Mouse (Mus musculus) stomach, postnatal 0 days (tissue): ENCODE measurements at regions not wholly inside any gene's neighbourhood (a gene's known extent, or its start where the extent isn't known, plus 50 kb on each side); places are given as distances from the start of the nearest gene placed in this dataset.

Experiments
- ATAC-seq: fragments of 200-750 bp; cut with Nextera tagmentation; 2 replicates; pipeline ENCODE4 v1.8.0; 2017; ENCODE audit not compliant: low FRiP score, low TSS enrichment
- DNase-seq: peaks from one replicate; pipeline ENCODE4 v3.0.0-alpha.2; 2016; ENCODE audit warnings: low spot score
- H3K27ac ChIP-seq: fragments of 300-500 bp; sonication (generic); replicated peaks from 2 replicates; pipeline ENCODE4 v1.5.1; 2014; ENCODE audit warnings: mild to moderate bottlenecking, control low read depth
- H3K27me3 ChIP-seq: fragments of 300-500 bp; sonication (generic); 2 replicates; pipeline ENCODE4 v1.6.1; 2014; ENCODE audit warnings: low read length; ENCODE audit not compliant: control insufficient read depth, insufficient read depth
- H3K36me3 ChIP-seq: fragments of 300-500 bp; sonication (generic); 2 replicates; pipeline ENCODE4 v1.6.1; 2014; ENCODE audit warnings: low read length, mixed read lengths; ENCODE audit not compliant: control insufficient read depth, insufficient read depth
- H3K4me1 ChIP-seq: fragments of 300-500 bp; sonication (generic); replicated peaks from 2 replicates; pipeline ENCODE4 v1.6.1; 2014; ENCODE audit warnings: antibody characterized with exemption; ENCODE audit not compliant: control insufficient read depth, insufficient read depth
- H3K4me2 ChIP-seq: fragments of 300-500 bp; sonication (generic); replicated peaks from 2 replicates; pipeline ENCODE4 v1.6.1; 2014; ENCODE audit warnings: low read depth, mild to moderate bottlenecking, control low read depth, moderate library complexity
- H3K4me3 ChIP-seq: fragments of 300-500 bp; sonication (generic); 2 replicates; pipeline ENCODE4 v1.5.1; 2014; ENCODE audit warnings: low read depth, low read length, control low read depth
- H3K9ac ChIP-seq: fragments of 300-500 bp; sonication (generic); 2 replicates; pipeline ENCODE4 v1.6.1; 2014; ENCODE audit warnings: mild to moderate bottlenecking, low read length, control low read depth, mixed read lengths
- H3K9me3 ChIP-seq: fragments of 300-500 bp; sonication (generic); 2 replicates; pipeline ENCODE4 v1.6.1; 2016; ENCODE audit warnings: low read length; ENCODE audit not compliant: control insufficient read depth
- CTCF ChIP-seq: IDR thresholded peaks from 2 replicates; pipeline ENCODE4 v1.5.1; 2016; ENCODE audit warnings: antibody characterized with exemption, low read depth, mild to moderate bottlenecking, moderate library complexity
- EP300 ChIP-seq: optimal IDR thresholded peaks from 2 replicates; pipeline ENCODE3; 2016; ENCODE audit warnings: antibody characterized with exemption
- WGBS: fragments of 180-500 bp; shearing (Covaris S2); extraction: QIAGEN DNeasy Blood & Tissue Kit; methylation state at CpG from one replicate; pipeline ENCODE4 v1.1.7; 2014; 5-methylcytosine and 5-hydroxymethylcytosine counted together

DNA sequence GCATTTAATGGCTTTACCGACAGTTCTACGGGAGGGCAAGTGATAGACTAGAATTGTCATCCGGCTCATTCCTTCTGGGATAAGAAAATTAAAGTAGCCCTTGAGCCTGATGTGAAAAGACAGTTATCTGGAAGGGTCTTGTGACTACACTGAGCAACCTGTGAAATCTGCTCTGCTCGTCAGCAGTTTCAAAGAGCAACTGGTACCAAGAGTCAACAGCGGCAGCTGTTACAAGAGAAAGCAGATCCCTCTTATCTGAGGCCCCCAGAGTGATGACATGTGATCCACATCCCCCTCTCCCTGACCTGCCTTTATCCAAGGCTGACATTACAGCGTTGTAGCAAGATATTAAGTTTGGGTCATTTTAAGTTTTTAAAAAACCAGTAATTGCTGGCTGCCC is 52.6 kb upstream of the Unc13c start:
- WGBS = 17% methylated on average over 6 of the region's 6 CpGs
- Histone ChIP-seq H3K4me1 (no peaks in the 10 kb centered on the region), H3K4me3 (no peak overlapping the region), H3K36me3 (no peaks in the 10 kb centered on the region), H3K9me3 (no peaks in the 10 kb centered on the region), H3K27me3 (no peaks in the 10 kb centered on the region), H3K4me2 (no peak overlapping the region), H3K27ac (no peak overlapping the region), H3K9ac (no peak overlapping the region)
- no peak for ATAC-seq
- DNase-seq = no peak
- TF ChIP-seq CTCF (no peak), EP300 (no peak)

DNA sequence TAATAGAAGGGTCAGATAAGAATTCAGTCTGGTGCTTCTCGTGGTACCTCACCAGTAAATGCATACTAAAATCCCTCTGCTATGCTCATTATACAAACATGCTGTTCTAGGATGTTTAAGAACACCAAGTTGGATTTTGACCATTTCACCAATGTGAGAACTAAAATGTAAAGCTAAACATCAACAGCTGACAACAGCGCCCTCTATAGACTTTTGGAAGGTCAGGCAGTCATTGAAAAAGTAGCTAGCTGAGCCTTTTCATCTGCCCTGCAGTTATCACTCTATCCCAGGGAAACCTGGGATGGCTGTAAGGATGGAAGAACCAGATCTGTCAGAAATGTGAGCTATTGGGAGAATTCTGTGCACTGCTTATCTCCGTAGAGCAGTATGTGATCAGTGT is 55.2 kb upstream of the Unc13c start:
- no peak overlapping the region for H3K4me3 ChIP-seq
- no peak overlapping the region for H3K27ac ChIP-seq
- no peaks in the 10 kb centered on the region for H3K9me3 ChIP-seq
- no peak for DNase-seq
- H3K27me3 ChIP-seq = no peaks in the 10 kb centered on the region
- H3K36me3 ChIP-seq = no peaks in the 10 kb centered on the region
- peak; percentile 52 for TF ChIP-seq CTCF
- no peak for TF ChIP-seq EP300
- no peak overlapping the region for H3K4me2 ChIP-seq
- H3K9ac ChIP-seq = no peak overlapping the region
- 49% methylated on average over 3 of the region's 3 CpGs for WGBS
- H3K4me1 ChIP-seq = no peaks in the 10 kb centered on the region
- ATAC-seq = no peak

DNA sequence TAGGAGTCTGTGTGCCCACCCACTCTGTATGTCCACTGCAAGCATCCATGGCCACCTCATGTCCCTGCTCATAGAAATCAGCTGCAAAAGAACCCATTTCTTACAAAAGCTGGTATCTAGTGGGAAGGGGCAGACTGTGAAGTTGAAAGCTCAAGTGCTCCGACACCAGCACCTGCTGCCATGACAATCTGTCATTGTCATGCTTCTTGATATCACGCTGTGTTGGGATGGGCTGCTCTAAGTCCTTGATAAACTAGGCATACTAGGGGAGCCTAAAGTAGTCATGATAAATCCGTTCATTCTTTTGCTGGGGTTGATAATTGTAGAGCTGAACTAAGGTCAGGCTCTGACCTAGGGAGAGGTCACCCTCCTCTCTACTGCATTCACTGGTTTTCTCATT is 57.4 kb upstream of the Unc13c start:
- no peaks in the 10 kb centered on the region for H3K9me3 ChIP-seq
- ATAC-seq = no peak
- H3K27ac ChIP-seq = no peak overlapping the region
- H3K4me2 ChIP-seq = no peak overlapping the region
- no peak overlapping the region for H3K9ac ChIP-seq
- H3K27me3 ChIP-seq = no peaks in the 10 kb centered on the region
- no peaks in the 10 kb centered on the region for H3K4me1 ChIP-seq
- H3K36me3 ChIP-seq = no peaks in the 10 kb centered on the region
- TF ChIP-seq EP300 = no peak
- no peak for TF ChIP-seq CTCF
- H3K4me3 ChIP-seq = no peak overlapping the region
- DNase-seq = no peak
- WGBS = 43% methylated on average over 3 of the region's 3 CpGs

DNA sequence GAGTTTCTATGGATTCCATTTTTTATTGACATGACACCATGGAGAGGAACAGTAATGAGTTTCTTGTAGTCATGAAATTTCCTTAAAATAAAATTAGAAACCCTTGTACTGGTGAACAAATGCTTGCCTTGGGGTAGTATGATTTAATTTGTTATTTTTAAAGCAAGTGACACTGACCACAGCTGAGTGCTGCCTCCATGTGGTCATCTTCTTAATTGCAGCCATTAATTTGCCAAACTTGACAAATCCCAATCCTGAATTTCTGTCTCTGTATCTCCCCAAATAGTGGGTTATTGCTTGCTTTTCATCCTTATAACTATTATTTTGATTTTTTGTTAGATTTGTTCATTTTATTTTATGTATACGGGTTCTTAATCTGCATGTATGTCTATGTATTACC is 59.7 kb upstream of the Unc13c start:
- H3K9me3 ChIP-seq = no peaks in the 10 kb centered on the region
- no peaks in the 10 kb centered on the region for H3K4me1 ChIP-seq
- DNase-seq (no peak), ATAC-seq (no peak)
- H3K4me2 ChIP-seq = no peak overlapping the region
- H3K4me3 ChIP-seq = no peak overlapping the region
- no peak overlapping the region for H3K9ac ChIP-seq
- 47% methylated on average over 1 of the region's 1 CpGs for WGBS
- no peaks in the 10 kb centered on the region for H3K27me3 ChIP-seq
- TF ChIP-seq CTCF = peak; percentile 64
- TF ChIP-seq EP300 = no peak
- no peak overlapping the region for H3K27ac ChIP-seq
- H3K36me3 ChIP-seq = no peaks in the 10 kb centered on the region

DNA sequence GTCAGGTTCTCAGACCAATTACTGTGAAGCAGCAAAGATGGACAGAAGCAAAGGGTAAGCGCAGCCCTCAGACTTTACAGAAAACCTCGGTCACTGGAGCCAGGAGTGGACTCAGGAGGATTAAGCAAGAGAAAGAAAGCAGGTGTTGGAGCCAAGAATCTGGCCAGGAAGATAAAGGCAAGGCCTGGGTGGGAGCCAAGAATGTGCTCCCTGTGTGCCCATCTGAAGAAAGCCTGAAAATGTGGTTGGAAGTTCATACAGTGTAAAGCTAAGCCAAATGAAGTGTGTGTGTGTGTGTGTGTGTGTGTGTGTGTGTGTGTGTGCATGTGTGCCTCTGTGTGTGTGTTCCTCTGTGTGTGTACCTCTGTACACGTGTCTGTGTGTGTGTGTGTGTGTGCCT is 64.2 kb upstream of the Wdr72 start:
- H3K4me3 ChIP-seq = no peak overlapping the region
- 42% methylated on average over 3 of the region's 3 CpGs for WGBS
- DNase-seq = peak; percentile 51
- H3K9me3 ChIP-seq = no peaks in the 10 kb centered on the region
- no peaks in the 10 kb centered on the region for H3K27me3 ChIP-seq
- H3K36me3 ChIP-seq = no peaks in the 10 kb centered on the region
- TF ChIP-seq CTCF = no peak
- no peak for TF ChIP-seq EP300
- peak; percentile 45; the same call in 1 of the 2 replicates for ATAC-seq
- H3K4me2 ChIP-seq = no peak overlapping the region
- H3K9ac ChIP-seq = no peak overlapping the region
- no peak overlapping the region for H3K27ac ChIP-seq
- H3K4me1 ChIP-seq = no peaks in the 10 kb centered on the region

DNA sequence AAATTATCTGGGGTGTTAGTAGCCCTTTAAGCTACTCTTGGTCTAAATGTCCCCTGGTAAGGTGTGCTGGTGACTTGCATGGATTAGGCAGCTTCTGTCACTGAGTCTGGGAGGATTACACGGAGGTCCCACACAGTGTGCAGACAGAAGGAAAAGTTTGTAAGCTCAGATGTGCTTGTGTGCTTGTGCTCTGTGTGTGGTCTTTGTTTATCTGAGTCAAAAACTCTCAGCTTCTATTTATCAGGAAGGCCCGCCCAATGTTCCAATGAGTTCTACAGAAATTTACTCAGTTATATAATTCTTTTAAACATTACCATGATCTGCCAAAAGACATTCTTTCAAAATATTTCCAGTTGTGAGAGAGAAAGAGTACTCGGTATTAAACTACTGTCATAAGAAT is 60.4 kb upstream of the Wdr72 start:
- 36% methylated on average over 3 of the region's 3 CpGs for WGBS
- DNase-seq (no peak), ATAC-seq (no peak; the same call in 1 of the 2 replicates)
- no peaks in the 10 kb centered on the region for H3K9me3 ChIP-seq
- no peaks in the 10 kb centered on the region for H3K4me1 ChIP-seq
- H3K4me3 ChIP-seq = no peak overlapping the region
- TF ChIP-seq CTCF = no peak
- TF ChIP-seq EP300 = no peak
- H3K36me3 ChIP-seq = no peaks in the 10 kb centered on the region
- H3K4me2 ChIP-seq = no peak overlapping the region
- H3K9ac ChIP-seq = no peak overlapping the region
- no peak overlapping the region for H3K27ac ChIP-seq
- H3K27me3 ChIP-seq = no peaks in the 10 kb centered on the region
